Comparison of ENCODE assay signal across 10 mouse cellular contexts in the genomic region with DNA sequence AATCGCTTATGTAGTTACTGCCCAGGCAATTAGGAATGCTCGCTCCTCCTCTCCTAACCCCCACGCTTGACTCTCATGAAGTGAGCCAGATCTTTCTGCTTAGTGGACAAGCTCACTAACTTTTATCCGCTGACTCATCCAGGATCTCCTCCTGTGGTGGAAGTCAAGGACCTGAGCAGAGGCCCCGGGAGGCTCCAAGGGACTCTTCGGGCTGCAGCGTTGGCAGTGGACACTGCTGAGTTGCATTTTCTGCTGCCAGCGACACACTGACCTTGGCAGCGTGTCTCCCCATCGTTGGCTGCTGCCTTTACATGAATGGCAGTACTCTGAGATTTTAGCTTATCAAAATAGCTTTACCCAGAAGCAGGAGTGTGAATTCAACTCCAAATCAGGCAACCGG. TPM values are rescaled to one million over a fixed set of nuclear protein-coding genes. Genes with fewer than 3 reads are reported as not detected.
DNase-seq lines count a peak whose midpoint lies in the region; ATAC-seq and TF ChIP-seq lines count a peak whose summit lies in the region.
"Had no signal": no experiment of that assay in that cellular context is flagged by ENCODE, and none has a peak within 500 bp of the region (broad histone marks: within the 10 kb centered on the region; RNA-seq: fewer than 3 reads in every experiment).

No protein-coding gene starts in this region.

- no peak for TF ChIP-seq CTCF in thymus, adult 2 months (IDR thresholded peaks at IDR 0.05; ENCODE audit: borderline replicate concordance, control insufficient read depth, extremely low read depth, insufficient read depth, low read length, poor library complexity)

- ATAC-seq in heart, embryonic 16.5 days (replicated peaks; ENCODE audit: extremely low read depth, insufficient read depth, low FRiP score): peak; percentile 60
- ATAC-seq in monocyte, adult 5-6 weeks (replicated peaks; ENCODE audit: insufficient number of reproducible peaks, low FRiP score, low TSS enrichment, poor library complexity, severe bottlenecking): no peak
- ATAC-seq: hindbrain, embryonic 16.5 days had no signal

- H3K4me2 ChIP-seq in heart, embryonic 16.5 days (ENCODE audit: low read depth, low read length): peak overlapping the region; percentile 44
- H3K4me2 ChIP-seq in myocyte (ENCODE audit: low read depth): peak overlapping the region; percentile 33
- H3K4me2 ChIP-seq: limb, embryonic 13.5 days had no signal

- H3K4me1 ChIP-seq in heart, embryonic 16.5 days (ENCODE audit: control insufficient read depth, insufficient read depth, low read length): peaks cover 10% of the 10 kb centered on the region
- H3K4me1 ChIP-seq in thymus, adult 2 months (replicated peaks; ENCODE audit: control insufficient read depth, insufficient read depth, low read length): no peaks in the 10 kb centered on the region
- H3K4me1 ChIP-seq: limb, embryonic 13.5 days had no signal

- no peaks in the 10 kb centered on the region for H3K27me3 ChIP-seq in heart, embryonic 16.5 days (ENCODE audit: control insufficient read depth, insufficient read depth, low read length)
- H3K27me3 ChIP-seq in myocyte (ENCODE audit: control insufficient read depth, insufficient read depth, insufficient read length): no peaks in the 10 kb centered on the region
- H3K27me3 ChIP-seq in thymus, adult 2 months (ENCODE audit: control insufficient read depth, insufficient read depth, low read length): no peaks in the 10 kb centered on the region
- H3K27me3 ChIP-seq: limb, embryonic 13.5 days had no signal

- no peak overlapping the region for H3ac ChIP-seq in myocyte (ENCODE audit: control insufficient read depth, insufficient read length)

- H3K9ac ChIP-seq in heart, embryonic 16.5 days (ENCODE audit: low read length): peak overlapping the region; percentile 54
- H3K9ac ChIP-seq: limb, embryonic 13.5 days had no signal

- peak overlapping the region; percentile 62 for H3K27ac ChIP-seq in heart, embryonic 16.5 days (ENCODE audit: low read length)
- H3K27ac ChIP-seq in thymus, adult 2 months (ENCODE audit: control insufficient read depth, insufficient read depth, low read length): no peak overlapping the region
- H3K27ac ChIP-seq: limb, embryonic 13.5 days had no signal

- peak; percentile 16 for DNase-seq in left cerebral cortex, postnatal 4 days
- no peak for DNase-seq in left cerebral cortex, adult 18-20 months (ENCODE audit: low spot score in 2 of 2)
- peak; percentile 84 to 85 for DNase-seq in adrenal gland, postnatal 36 days
- no peak for DNase-seq in left cerebral cortex, adult 8-10 months (ENCODE audit: low spot score in 2 of 2)
- DNase-seq in thymus, adult 2 months: no peak

- no peak overlapping the region for H3K4me3 ChIP-seq in heart, embryonic 16.5 days (ENCODE audit: low read length)
- H3K4me3 ChIP-seq in myocyte: no peak overlapping the region
- no peak overlapping the region for H3K4me3 ChIP-seq in thymus, adult 2 months (ENCODE audit: control insufficient read depth, insufficient read depth, low read length)
- H3K4me3 ChIP-seq: limb, embryonic 13.5 days had no signal

- no peak for TF ChIP-seq POLR2A in myocyte (IDR thresholded peaks at IDR 0.05; ENCODE audit: insufficient read length, low read depth)
- no peak for TF ChIP-seq POLR2A in thymus, adult 2 months (IDR thresholded peaks at IDR 0.05; ENCODE audit: control insufficient read depth, extremely low read depth, insufficient read depth, low read length, poor library complexity)

- no peaks in the 10 kb centered on the region for H3K79me2 ChIP-seq in myocyte (ENCODE audit: control insufficient read depth, insufficient read depth)

- H3K36me3 ChIP-seq in heart, embryonic 16.5 days (ENCODE audit: control insufficient read depth, insufficient read depth): no peaks in the 10 kb centered on the region
- no peaks in the 10 kb centered on the region for H3K36me3 ChIP-seq in myocyte (ENCODE audit: control insufficient read depth, insufficient read depth)
- no peaks in the 10 kb centered on the region for H3K36me3 ChIP-seq in thymus, adult 2 months (ENCODE audit: control insufficient read depth, insufficient read depth, low read length)
- H3K36me3 ChIP-seq: limb, embryonic 13.5 days had no signal

- WGBS in heart, embryonic 16.5 days: 29% methylated on average over 11 of the region's 11 CpGs
- 82% methylated on average over 11 of the region's 11 CpGs for WGBS in thymus, adult 2 months

- no peaks in the 10 kb centered on the region for H3K9me3 ChIP-seq in heart, embryonic 16.5 days (replicated peaks; ENCODE audit: control insufficient read depth, low read length)
- H3K9me3 ChIP-seq: limb, embryonic 13.5 days had no signal

- intact Hi-C loops in left cerebral cortex, postnatal 4 days (cut with DNase I): loop anchor here (10.0 kb wide), 1 partner anchor 49 kb away; no protein-coding TSS in a partner anchor

TF ChIP-seq in myocyte, 11 proteins besides CTCF, POLR2A, EP300 and RAD21:
- TF ChIP-seq MAX (IDR thresholded peaks at IDR 0.05; ENCODE audit: low read depth) (no peak), CEBPB (IDR thresholded peaks at IDR 0.05; ENCODE audit: insufficient read depth, poor library complexity, severe bottlenecking) (no peak), SRF (IDR thresholded peaks at IDR 0.05; ENCODE audit: control insufficient read depth, insufficient read length, low read depth) (no peak), USF1 (IDR thresholded peaks at IDR 0.05; ENCODE audit: low read depth) (no peak), TCF3 (IDR thresholded peaks at IDR 0.05; ENCODE audit: insufficient read length, low read depth) (no peak), E2F4 (IDR thresholded peaks at IDR 0.05; ENCODE audit: insufficient read depth) (no peak), POLR2AphosphoS2 (IDR thresholded peaks at IDR 0.05; ENCODE audit: insufficient read length, low read depth) (no peak), MYOD1 (IDR thresholded peaks at IDR 0.05; ENCODE audit: control insufficient read depth in 1 of 3, insufficient read length in 2 of 3, low read depth in 2 of 3) (no peak), TCF12 (IDR thresholded peaks at IDR 0.05; ENCODE audit: insufficient read depth, poor library complexity, severe bottlenecking) (no peak), REST (IDR thresholded peaks at IDR 0.05; ENCODE audit: insufficient read depth, insufficient read length) (no peak), MYOG (IDR thresholded peaks at IDR 0.05; ENCODE audit: control insufficient read depth in 1 of 3, insufficient read depth in 1 of 3, insufficient read length in 2 of 3, low read depth in 2 of 3) (no peak)

RNA-seq across cellular contexts. Expression of gene Gatm, which starts 35.6 kb away (rescaled TPM):
- 10 to 100 TPM; 63.7 to 69.4 TPM for total RNA-seq in left cerebral cortex, postnatal 4 days (2021)
- total RNA-seq in left cerebral cortex, adult 18-20 months (2021): 10 to 100 TPM; 66.0 to 74.6 TPM
- total RNA-seq in adrenal gland, postnatal 36 days (2021): 1 to 10 TPM; 4.9 to 5.5 TPM
- 8.3 and 10.5 TPM in 2 replicates for polyA plus RNA-seq in heart, embryonic 16.5 days (2015; fragmentation: Nextera tagmentation; extraction: Ambion mirVana)
- 65.2 TPM for polyA plus RNA-seq in myocyte (2012; fragmentation: generic; extraction: Trizol)
- 100 to 1,000 TPM in 3 of 4 experiments, 10 to 100 TPM in 1; 97.7 to 112 (median 104) TPM for total RNA-seq in left cerebral cortex, adult 8-10 months (2022)
- polyA plus RNA-seq in thymus, adult 2 months (2012; rRNA removed): 11.3 and 13.5 TPM in 2 replicates
- 0.75 to 0.97 TPM (median 0.95 TPM) in 3 replicates for total RNA-seq in monocyte, adult 5-6 weeks (2017)

Comparison
In these comparisons a context has a peak if more than half of its experiments do, and no peak if none do; other contexts are left out.
1. DNase-seq: peak in left cerebral cortex, postnatal 4 days (single experiment) and adrenal gland, postnatal 36 days (2 of 2); none in left cerebral cortex, adult 18-20 months (0 of 2), left cerebral cortex, adult 8-10 months (0 of 2) and thymus, adult 2 months (single experiment).
2. RNA of gene Gatm, which starts 35.6 kb away (total RNA-seq): 97.7 to 112 TPM in left cerebral cortex, adult 8-10 months, 66.0 to 74.6 TPM in left cerebral cortex, adult 18-20 months and 63.7 to 69.4 TPM in left cerebral cortex, postnatal 4 days; 4.9 to 5.5 TPM in adrenal gland, postnatal 36 days and 0.75 to 0.97 TPM in monocyte, adult 5-6 weeks; every median in the first group is over 4 times any median in the second.